Mouse (Mus musculus): ENCODE measurements around the gene Trim42. TPM values are rescaled to one million over a fixed set of nuclear protein-coding genes. Genes with fewer than 3 reads are reported as not detected.

Gene Trim42
- polyA plus RNA-seq, 1 experiment from 2014 or later, result not detected

DNA sequence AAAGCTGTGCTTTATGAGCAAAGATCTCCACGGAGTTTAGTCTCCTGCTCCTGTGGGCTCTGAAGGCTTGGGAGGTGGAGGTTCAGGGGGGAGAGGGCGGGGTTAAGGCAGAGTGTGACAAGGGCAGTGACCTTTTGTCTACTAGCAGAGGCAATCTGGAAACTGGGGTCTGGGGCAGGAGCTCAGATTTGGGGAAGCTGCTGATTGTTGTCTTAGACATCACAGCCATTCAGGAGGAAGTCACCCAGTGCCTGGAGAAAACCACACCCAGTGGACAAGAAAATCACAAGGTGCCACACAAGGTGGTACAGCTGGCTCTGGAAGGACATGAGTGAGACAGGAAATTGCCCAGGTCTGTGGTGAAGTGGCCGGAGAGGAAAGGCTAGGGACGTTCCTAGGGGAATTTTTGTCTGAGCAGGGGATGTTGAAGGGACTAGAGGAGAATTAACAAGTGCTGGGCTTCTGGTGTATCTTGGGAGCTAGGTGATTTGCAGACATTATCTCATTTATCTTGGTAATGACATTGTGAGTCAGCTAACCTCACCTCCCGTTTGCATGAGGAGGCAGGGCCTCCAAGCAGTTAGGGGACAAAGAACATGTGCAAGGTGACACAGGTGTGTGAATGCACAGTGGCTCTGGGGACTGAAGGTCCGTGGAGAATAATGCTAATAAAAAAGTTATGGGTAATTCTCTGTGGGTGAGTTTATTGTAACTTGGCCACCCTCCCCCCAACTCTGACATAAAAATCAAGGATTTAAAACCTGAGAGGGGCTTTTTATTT lies 61.9 kb downstream of the Trim42 start:
- Histone ChIP-seq H3K4me3 (replicated peaks) (no peak overlapping the region), H3K4me2 (no peak overlapping the region), H3K4me1 (replicated peaks) (no peaks in the 10 kb centered on the region), H3K27me3 (no peaks in the 10 kb centered on the region), H3K36me3 (no peaks in the 10 kb centered on the region), H3K9me3 (replicated peaks) (no peaks in the 10 kb centered on the region), H3K27ac (no peak overlapping the region), H3K9ac (no peak overlapping the region)
- ATAC-seq (ENCODE audit: low read depth) (no peak), DNase-seq (no peak)
- WGBS (ENCODE audit: insufficient replicate concordance), result 21% methylated on average over 6 of the region's 6 CpGs
